Mouse (Mus musculus): ENCODE data around the gene Egfl8. TPM values are rescaled to one million over a fixed set of nuclear protein-coding genes. Genes with fewer than 3 reads are reported as not detected.

Gene Egfl8
- polyA plus RNA-seq, 1 experiment from 2014 or later: 6.6 TPM

GRCm38 (mm10) chr17:34646906-34647787 is 31.4 kb upstream of the Egfl8 start, which contains the start of gene Atf6b:
TSS of gene Atf6b (plus strand) at chr17:34647146.
- Histone ChIP-seq H3K4me2 (replicated peaks) (peak within 1 kb of the TSS; percentile 93), H3K9ac (peak within 1 kb of the TSS; percentile 89), H3K27me3 (no peaks in the 10 kb centered on the region), H3K4me1 (peaks cover 28% of the 10 kb centered on the region), H3K36me3 (peaks cover 38% of the 10 kb centered on the region), H3K27ac (0 out of 2 replicates have a peak within 1 kb of the TSS, but pooled peaks have one; percentile 55), H3K4me3 (peak within 1 kb of the TSS; percentile 98), H3K9me3 (no peaks in the 10 kb centered on the region)
- under 1% methylated on average over 65 of the region's 66 CpGs for WGBS
- ATAC-seq (ENCODE audit: low FRiP score, low read depth): peak; percentile 96

DNA sequence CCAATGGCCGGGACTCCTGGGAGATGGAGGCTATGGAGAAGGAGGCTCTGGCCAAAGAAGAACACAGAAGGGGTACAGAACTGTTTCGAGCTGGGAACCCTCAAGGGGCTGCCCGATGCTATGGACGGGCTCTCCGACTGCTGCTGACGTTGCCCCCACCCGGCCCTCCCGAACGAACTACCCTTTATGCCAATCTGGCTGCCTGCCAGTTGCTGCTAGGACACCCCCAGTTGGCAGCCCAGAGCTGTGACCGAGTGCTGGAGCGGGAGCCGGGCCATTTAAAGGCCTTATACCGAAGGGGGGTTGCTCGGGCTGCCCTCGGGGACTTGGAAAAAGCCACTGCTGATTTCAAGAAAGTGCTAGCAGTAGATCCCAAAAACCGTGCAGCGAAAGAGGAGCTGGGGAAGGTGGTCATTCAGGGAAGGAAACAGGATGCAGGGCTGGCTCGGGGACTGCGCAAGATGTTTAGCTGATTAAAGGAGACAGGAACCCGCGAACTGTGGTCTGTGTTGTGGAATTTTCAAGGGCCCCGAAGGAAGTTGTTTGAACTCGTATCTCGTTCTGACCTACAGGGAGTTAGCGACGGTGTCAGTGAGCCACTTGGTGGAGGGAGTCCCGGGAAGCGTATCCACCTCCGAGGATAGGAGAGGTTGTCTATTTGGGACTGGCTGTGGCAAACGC is 30.2 kb upstream of the Egfl8 start:
- peak overlapping the region; percentile 98 for H3K4me3 ChIP-seq
- H3K27ac ChIP-seq: no peak overlapping the region

GRCm38 (mm10) chr17:34645256-34645829 is 29.6 kb upstream of the Egfl8 start:
- Histone ChIP-seq H3K36me3 (peaks cover 20% of the 10 kb centered on the region), H3K27ac (no peak overlapping the region), H3K9ac (peak overlapping the region; percentile 79), H3K4me3 (peak overlapping the region; percentile 98), H3K4me1 (peaks cover 41% of the 10 kb centered on the region), H3K4me2 (replicated peaks) (peak overlapping the region; percentile 81), H3K27me3 (no peaks in the 10 kb centered on the region), H3K9me3 (no peaks in the 10 kb centered on the region)
- ATAC-seq (ENCODE audit: low FRiP score, low read depth): no peak
- WGBS: 50% methylated on average over 10 of the region's 10 CpGs

More for the DNA sequence above, 30.2 kb upstream of the Egfl8 start:
- Histone ChIP-seq H3K27me3 (no peaks in the 10 kb centered on the region), H3K36me3 (peaks cover 27% of the 10 kb centered on the region), H3K9ac (no peak overlapping the region), H3K9me3 (no peaks in the 10 kb centered on the region), H3K4me2 (replicated peaks) (peak overlapping the region; percentile 81), H3K4me1 (peaks cover 35% of the 10 kb centered on the region)
- no peak for ATAC-seq (ENCODE audit: low FRiP score, low read depth)
- WGBS: 89% methylated on average over 30 of the region's 30 CpGs

GRCm38 (mm10) chr17:34644608-34645007 is 28.8 kb upstream of the Egfl8 start, which contains the start of gene Fkbpl:
TSS of gene Fkbpl (plus strand) at chr17:34644764.
- Histone ChIP-seq H3K27ac (no peak within 1 kb of the TSS), H3K9ac (peak within 1 kb of the TSS; percentile 79), H3K27me3 (no peaks in the 10 kb centered on the region), H3K9me3 (no peaks in the 10 kb centered on the region), H3K36me3 (peaks cover 13% of the 10 kb centered on the region), H3K4me1 (peaks cover 43% of the 10 kb centered on the region), H3K4me3 (peak within 1 kb of the TSS; percentile 98), H3K4me2 (replicated peaks) (peak within 1 kb of the TSS; percentile 81)
- peak; percentile 80 for ATAC-seq (ENCODE audit: low FRiP score, low read depth)
- WGBS: under 1% methylated on average over 16 of the region's 16 CpGs

GRCm38 (mm10) chr17:34643944-34644343 is 28.2 kb upstream of the Egfl8 start:
- Histone ChIP-seq H3K9ac (no peak overlapping the region), H3K27me3 (no peaks in the 10 kb centered on the region), H3K4me2 (replicated peaks) (no peak overlapping the region), H3K27ac (no peak overlapping the region), H3K9me3 (no peaks in the 10 kb centered on the region), H3K4me3 (no peak overlapping the region), H3K36me3 (peaks cover 6% of the 10 kb centered on the region), H3K4me1 (peaks cover 43% of the 10 kb centered on the region)
- no peak for ATAC-seq (ENCODE audit: low FRiP score, low read depth)
- WGBS: 84% methylated on average over 10 of the region's 10 CpGs

DNA sequence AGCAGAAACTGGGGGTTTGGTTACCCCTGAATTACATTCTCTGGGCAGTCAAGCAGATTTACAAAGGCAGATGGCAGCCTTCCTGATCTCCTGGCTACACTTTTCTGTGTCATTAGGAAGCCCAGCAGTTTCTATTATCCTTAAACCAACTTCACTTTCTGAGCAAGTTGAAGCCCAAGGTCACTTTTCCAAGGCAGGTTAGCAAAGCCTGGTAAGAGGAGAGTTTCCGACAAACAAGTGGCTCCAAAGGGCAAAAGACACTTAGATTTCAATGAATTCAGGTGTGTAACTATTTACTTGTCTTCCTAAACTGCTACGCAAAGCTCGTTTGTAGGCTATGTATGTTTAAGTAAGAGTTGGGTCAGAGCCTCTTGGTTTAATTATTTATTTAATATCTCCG is 27.6 kb upstream of the Egfl8 start:
- peaks cover under 1% of the 10 kb centered on the region; the same call in 1 of the 2 replicates for H3K36me3 ChIP-seq
- no peak for ATAC-seq (ENCODE audit: low FRiP score, low read depth)
- 90% methylated on average over 4 of the region's 4 CpGs for WGBS
- H3K27me3 ChIP-seq: no peaks in the 10 kb centered on the region
- peaks cover 41% of the 10 kb centered on the region for H3K4me1 ChIP-seq
- no peaks in the 10 kb centered on the region for H3K9me3 ChIP-seq
- no peak overlapping the region for H3K4me3 ChIP-seq
- no peak overlapping the region for H3K27ac ChIP-seq
- H3K9ac ChIP-seq: no peak overlapping the region
- H3K4me2 ChIP-seq (replicated peaks): no peak overlapping the region

- Histone ChIP-seq H3K4me2 (replicated peaks) (no peak overlapping the region), H3K27ac (no peak overlapping the region), H3K4me1 (peaks cover 32% of the 10 kb centered on the region), H3K4me3 (no peak overlapping the region), H3K9ac (no peak overlapping the region), H3K27me3 (peaks cover 2% of the 10 kb centered on the region; the same call in 1 of the 2 replicates), H3K9me3 (no peaks in the 10 kb centered on the region), H3K36me3 (no peaks in the 10 kb centered on the region)
- WGBS: 66% methylated on average over 3 of the region's 3 CpGs
- no peak for ATAC-seq (ENCODE audit: low FRiP score, low read depth)
Measured at GRCm38 (mm10) chr17:34641945-34642344, 26.2 kb upstream of the Egfl8 start.

GRCm38 (mm10) chr17:34640778-34641601 is 25.2 kb upstream of the Egfl8 start:
- Histone ChIP-seq H3K36me3 (no peaks in the 10 kb centered on the region), H3K9ac (peak overlapping the region; percentile 51), H3K27me3 (peaks cover 7% of the 10 kb centered on the region; the same call in 1 of the 2 replicates), H3K4me3 (no peak overlapping the region), H3K4me1 (peaks cover 25% of the 10 kb centered on the region), H3K4me2 (replicated peaks) (peak overlapping the region; percentile 38; the same call in 1 of the 2 replicates), H3K27ac (peak overlapping the region; percentile 77), H3K9me3 (no peaks in the 10 kb centered on the region)
- WGBS: 18% methylated on average over 11 of the region's 11 CpGs
- peak; percentile 33 for ATAC-seq (ENCODE audit: low FRiP score, low read depth)

DNA sequence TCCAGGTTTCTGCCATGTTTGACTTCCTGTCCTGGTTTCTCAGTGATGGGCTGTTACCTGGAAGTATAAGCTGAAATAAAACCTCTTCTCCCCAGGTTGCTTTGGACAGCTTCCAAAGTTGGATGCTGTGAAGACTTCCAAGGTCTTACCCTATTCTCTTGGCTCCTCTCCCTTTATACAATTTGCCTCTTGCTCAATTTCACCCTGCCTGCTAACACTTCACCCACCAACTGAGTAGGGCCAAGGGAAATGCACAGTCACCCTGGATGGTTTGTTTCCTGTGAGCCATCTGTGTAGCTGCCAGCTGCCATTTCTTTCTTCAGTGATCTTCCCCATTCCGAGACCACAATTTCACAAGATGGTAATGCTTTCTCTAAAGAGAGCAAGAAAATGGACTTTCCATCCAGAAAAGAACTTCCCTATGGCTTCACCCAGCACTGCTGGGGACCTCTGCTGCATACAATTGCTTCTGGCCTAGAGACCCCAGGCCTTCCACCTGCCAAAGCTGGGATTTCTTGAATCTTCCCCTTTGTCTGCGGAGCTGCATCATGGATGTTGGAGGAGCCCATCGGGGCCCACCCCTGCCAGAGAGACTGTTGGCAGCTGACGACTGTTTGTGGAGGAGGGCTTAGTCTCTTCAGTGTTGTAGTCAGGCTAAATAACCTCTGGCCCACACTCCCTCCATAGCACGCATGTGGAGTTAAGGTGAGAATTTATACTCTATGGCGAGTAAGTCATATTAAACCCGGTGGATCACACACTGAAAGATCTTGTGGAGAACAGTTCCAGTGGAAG is 23.9 kb upstream of the Egfl8 start:
- H3K4me3 ChIP-seq: no peak overlapping the region
- H3K4me1 ChIP-seq: peaks cover 15% of the 10 kb centered on the region
- H3K9ac ChIP-seq: no peak overlapping the region
- no peaks in the 10 kb centered on the region for H3K9me3 ChIP-seq
- H3K4me2 ChIP-seq (replicated peaks): no peak overlapping the region
- H3K27ac ChIP-seq: no peak overlapping the region
- 75% methylated on average over 7 of the region's 7 CpGs for WGBS
- H3K27me3 ChIP-seq: peaks cover 7% of the 10 kb centered on the region; the same call in 1 of the 2 replicates
- no peak for ATAC-seq (ENCODE audit: low FRiP score, low read depth)
- H3K36me3 ChIP-seq: no peaks in the 10 kb centered on the region

GRCm38 (mm10) chr17:34637459-34637858 is 21.7 kb upstream of the Egfl8 start:
- no peak overlapping the region for H3K9ac ChIP-seq
- peaks cover 17% of the 10 kb centered on the region for H3K4me1 ChIP-seq
- ATAC-seq (ENCODE audit: low FRiP score, low read depth): no peak
- no peak overlapping the region for H3K27ac ChIP-seq
- no peak overlapping the region for H3K4me3 ChIP-seq
- H3K36me3 ChIP-seq: no peaks in the 10 kb centered on the region
- no peaks in the 10 kb centered on the region for H3K9me3 ChIP-seq
- peaks cover 25% of the 10 kb centered on the region for H3K27me3 ChIP-seq
- 58% methylated on average over 3 of the region's 3 CpGs for WGBS
- H3K4me2 ChIP-seq (replicated peaks): no peak overlapping the region

- Histone ChIP-seq H3K4me1 (peaks cover 26% of the 10 kb centered on the region), H3K4me2 (replicated peaks) (no peak overlapping the region), H3K27me3 (peaks cover 42% of the 10 kb centered on the region), H3K27ac (no peak overlapping the region), H3K4me3 (no peak overlapping the region), H3K36me3 (no peaks in the 10 kb centered on the region), H3K9me3 (no peaks in the 10 kb centered on the region), H3K9ac (no peak overlapping the region)
- no peak for ATAC-seq (ENCODE audit: low FRiP score, low read depth)
- WGBS: 66% methylated on average over 2 of the region's 2 CpGs
Measured at GRCm38 (mm10) chr17:34635671-34636070, 19.9 kb upstream of the Egfl8 start.

All from limb, embryonic 13.5 days (tissue).